9 mouse cellular contexts compared by ENCODE assay signal in the genomic region with DNA sequence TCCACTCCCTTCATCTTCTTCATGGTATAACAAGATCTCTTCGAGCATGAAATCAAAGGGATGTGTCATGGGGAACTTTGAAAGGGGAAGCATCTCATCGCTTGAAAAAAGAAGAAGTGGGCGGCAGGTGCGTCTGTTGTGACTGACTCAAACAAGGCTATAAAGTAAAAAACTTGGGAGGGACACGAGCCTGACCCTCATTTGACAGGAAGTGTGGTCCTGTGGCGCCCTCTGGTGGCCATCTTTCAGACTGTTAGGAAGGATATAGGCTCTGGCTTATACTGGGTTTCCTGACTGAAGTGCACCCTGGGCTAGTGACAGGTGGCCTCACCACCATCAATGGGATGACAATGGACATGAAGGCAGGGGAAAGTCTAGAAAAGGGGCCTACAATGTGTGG. TPM values are rescaled to one million over a fixed set of nuclear protein-coding genes. Genes with fewer than 3 reads are reported as not detected.
DNase-seq lines count a peak whose midpoint lies in the region; ATAC-seq and TF ChIP-seq lines count a peak whose summit lies in the region.
"Had no signal": no experiment of that assay in that cellular context is flagged by ENCODE, and none has a peak within 500 bp of the region (broad histone marks: within the 10 kb centered on the region; RNA-seq: fewer than 3 reads in every experiment).

No protein-coding gene starts in this region.

- TF ChIP-seq EP300 in lung, postnatal 0 days (IDR thresholded peaks at IDR 0.05): no peak

- H3K27me3 ChIP-seq in lung, postnatal 0 days (replicated peaks; ENCODE audit: insufficient read depth, low read length): no peaks in the 10 kb centered on the region

- WGBS in lung, postnatal 0 days: 13% methylated on average over 6 of the region's 6 CpGs

- H3K9me3 ChIP-seq in lung, postnatal 0 days (ENCODE audit: low read length): no peaks in the 10 kb centered on the region

- H3K27ac ChIP-seq in lung, postnatal 0 days (ENCODE audit: low read length): no peak overlapping the region

- no peak overlapping the region for H3K9ac ChIP-seq in lung, postnatal 0 days (replicated peaks; ENCODE audit: low read depth)

- no peaks in the 10 kb centered on the region for H3K4me1 ChIP-seq in lung, postnatal 0 days (ENCODE audit: insufficient read depth, low read depth, low read length)

- peak; percentile 77 for DNase-seq in CD4-positive, CD25-positive, alpha-beta regulatory T cell, adult 2 months (ENCODE audit: low read depth, low spot score)
- peak; percentile 82 to 95 for DNase-seq in adrenal gland, adult (ENCODE audit: inconsistent age in 2 of 2, low spot score in 1 of 2)
- DNase-seq in heart, adult 8-10 months (ENCODE audit: low spot score): peak; percentile 87
- DNase-seq in layer of hippocampus, adult 11-12 months (ENCODE audit: low spot score): peak; percentile 93
- DNase-seq in lung, postnatal 0 days (ENCODE audit: low spot score): peak; percentile 89
- DNase-seq in retina, postnatal 1 day: peak; percentile 86
- DNase-seq in urinary bladder, adult 18-20 months (ENCODE audit: low spot score in 2 of 2): peak; percentile 72

- peak; percentile 93 for TF ChIP-seq CTCF in lung, postnatal 0 days (IDR thresholded peaks at IDR 0.05)

- peak; percentile 88 for ATAC-seq in common myeloid progenitor, adult 5-6 weeks (replicated peaks; ENCODE audit: low read depth, poor library complexity, severe bottlenecking)
- ATAC-seq in lung, postnatal 0 days: peak; percentile 68

- no peak overlapping the region for H3K4me3 ChIP-seq in lung, postnatal 0 days (ENCODE audit: low read depth, low read length)

- no peaks in the 10 kb centered on the region for H3K36me3 ChIP-seq in lung, postnatal 0 days (ENCODE audit: insufficient read depth, low read length)

- no peak overlapping the region for H3K4me2 ChIP-seq in lung, postnatal 0 days (replicated peaks; ENCODE audit: low read depth, low read length)

RNA-seq across cellular contexts. Expression of a gene that starts 6.5 kb away (rescaled TPM):
- total RNA-seq in common myeloid progenitor, adult 5-6 weeks (2017): not detected in 2 replicates
- 1 to 10 TPM in 1 of 4 experiments, not detected in 3; 2.0 TPM for total RNA-seq in heart, adult 8-10 months (2022)
- polyA plus RNA-seq in lung, postnatal 0 days (2015; fragmentation: Nextera tagmentation; extraction: Ambion mirVana): not detected in 2 replicates
- polyA plus RNA-seq: heart, embryonic 14.5 days had no signal

RNA-seq across cellular contexts. Expression of a gene that starts 10.5 kb away (rescaled TPM):
- not detected in 2 replicates for total RNA-seq in common myeloid progenitor, adult 5-6 weeks (2017)
- total RNA-seq in heart, adult 8-10 months (2022): not detected
- not detected in 2 replicates for polyA plus RNA-seq in lung, postnatal 0 days (2015; fragmentation: Nextera tagmentation; extraction: Ambion mirVana)
- polyA plus RNA-seq: heart, embryonic 14.5 days had no signal

RNA-seq across cellular contexts. Expression of a gene that starts 21.0 kb away (rescaled TPM):
- not detected in 2 replicates for total RNA-seq in common myeloid progenitor, adult 5-6 weeks (2017)
- total RNA-seq in heart, adult 8-10 months (2022): 10 to 100 TPM; 32.9 to 44.0 (median 38.3) TPM
- polyA plus RNA-seq in lung, postnatal 0 days (2015; fragmentation: Nextera tagmentation; extraction: Ambion mirVana): 0.29 TPM in 1 of 2 replicates, not detected in the other

RNA-seq across cellular contexts. Expression of a gene that starts 29.5 kb away (rescaled TPM):
- 1.4 and 5.6 TPM in 2 replicates for total RNA-seq in common myeloid progenitor, adult 5-6 weeks (2017)
- 10 to 100 TPM in 1 of 4 experiments, 1 to 10 TPM in 3; 9.6 to 14.6 (median 9.9) TPM for total RNA-seq in heart, adult 8-10 months (2022)
- polyA plus RNA-seq in lung, postnatal 0 days (2015; fragmentation: Nextera tagmentation; extraction: Ambion mirVana): 3.7 and 4.0 TPM in 2 replicates

Comparison
In these comparisons a context has a peak if more than half of its experiments do, and no peak if none do; other contexts are left out.
1. RNA of a gene that starts 21.0 kb away (total RNA-seq): 32.9 to 44.0 TPM in heart, adult 8-10 months; not detected in common myeloid progenitor, adult 5-6 weeks; every median in the first group is over 10 times any median in the second.
2. Peak in every context shown above with its lines, with median percentiles within 50 percentile points of each other: DNase-seq.